Mouse (Mus musculus) lung, adult 10 weeks (tissue): ENCODE data around the gene Gm5136. TPM values are rescaled to one million over a fixed set of nuclear protein-coding genes. Genes with fewer than 3 reads are reported as not detected.

Source experiments
- polyA plus RNA-seq: library from polyadenylated mRNA; stranded (reverse); fragments of 350-450 nt; fragmentation: Illumina TruSeq; extraction: RNeasy Lipid Tissue Mini Kit (QIAGEN cat#74804); gene quantifications from one replicate; pipeline ENCODE4 v1.2.3, GENCODE M21; 2014; ENCODE audit warnings: low read depth, low replicate concordance; ENCODE audit not compliant: insufficient read depth

Gm5136 gene
- polyA plus RNA-seq = not detected

GRCm38 (mm10) chr10:108699946-108700345 lies at the start of gene Gm5136:
Gene Gm5136, minus strand, starts transcription at chr10:108700160.

